Mouse (Mus musculus): ENCODE measurements at regions not wholly inside any gene's neighbourhood (a gene's known extent, or its start where the extent isn't known, plus 50 kb on each side); places are given as distances from the start of the nearest gene placed in this dataset.
A peak's percentile ranks its signal among the peaks of the same experiment; 100 is the strongest.
"Not testable (repeated sequence)": the region's sequence is repeated elsewhere in the genome, so short reads cannot be mapped to it uniquely, and the experiment has no call there.

GRCm38 (mm10) chrX:135085770-135086553 lies 77.0 kb upstream of the Zmat1 start:
- not testable (repeated sequence) for H3K4me3 ChIP-seq (ENCODE audit: control insufficient read depth in 1 of 2, insufficient read depth in 1 of 2, low read depth in 1 of 2, low read length in 2 of 2); H3K9me3 ChIP-seq (ENCODE audit: control insufficient read depth, low read length); H3K9ac ChIP-seq (ENCODE audit: low read length); H3K27me3 ChIP-seq (ENCODE audit: control insufficient read depth, insufficient read depth, low read length); H3K36me3 ChIP-seq (ENCODE audit: control insufficient read depth, insufficient read depth, low read length); H3K4me1 ChIP-seq (ENCODE audit: control insufficient read depth in 2 of 2, insufficient read depth in 2 of 2, low read length in 2 of 2)
- peak overlapping the region; percentile 18 for H3K4me2 ChIP-seq (ENCODE audit: low read length)
- ATAC-seq (ENCODE audit: insufficient number of reproducible peaks, insufficient read depth, low FRiP score, low read depth) = peak; percentile 59; the same call in 1 of the 2 replicates
- H3K27ac ChIP-seq (replicated peaks in 1 of 2; ENCODE audit: control insufficient read depth in 1 of 2, insufficient read depth in 1 of 2, low read depth in 2 of 2, low read length in 2 of 2) = peak overlapping the region; percentile 41 to 66; a peak in 3 of 4 replicates
- 48% methylated on average over 14 of the region's 14 CpGs for WGBS

- Histone ChIP-seq H3K27me3 (ENCODE audit: control insufficient read depth, insufficient read depth, low read length) (no peaks in the 10 kb centered on the region), H3K9ac (ENCODE audit: low read length) (no peak overlapping the region), H3K4me2 (ENCODE audit: low read length) (no peak overlapping the region), H3K4me1 (ENCODE audit: control insufficient read depth in 2 of 2, insufficient read depth in 2 of 2, low read length in 2 of 2) (peaks cover 2 to 8% of the 10 kb centered on the region in 2 experiments), H3K36me3 (ENCODE audit: control insufficient read depth, insufficient read depth, low read length) (no peaks in the 10 kb centered on the region), H3K27ac (replicated peaks in 1 of 2; ENCODE audit: control insufficient read depth in 1 of 2, insufficient read depth in 1 of 2, low read depth in 2 of 2, low read length in 2 of 2) (no peak overlapping the region), H3K9me3 (ENCODE audit: control insufficient read depth, low read length) (no peaks in the 10 kb centered on the region), H3K4me3 (ENCODE audit: control insufficient read depth in 1 of 2, insufficient read depth in 1 of 2, low read depth in 1 of 2, low read length in 2 of 2) (no peak overlapping the region)
- 75% methylated on average over 2 of the region's 2 CpGs for WGBS
- no peak for ATAC-seq (ENCODE audit: insufficient number of reproducible peaks, insufficient read depth, low FRiP score, low read depth)
Measured at GRCm38 (mm10) chrX:135080380-135081158, 71.6 kb upstream of the Zmat1 start.

GRCm38 (mm10) chrX:135079388-135079787 lies 70.4 kb upstream of the Zmat1 start:
- H3K4me2 ChIP-seq (ENCODE audit: low read length) = no peak overlapping the region
- H3K27me3 ChIP-seq (ENCODE audit: control insufficient read depth, insufficient read depth, low read length) = no peaks in the 10 kb centered on the region
- peaks cover 2 to 8% of the 10 kb centered on the region in 2 experiments for H3K4me1 ChIP-seq (ENCODE audit: control insufficient read depth in 2 of 2, insufficient read depth in 2 of 2, low read length in 2 of 2)
- H3K36me3 ChIP-seq (ENCODE audit: control insufficient read depth, insufficient read depth, low read length) = no peaks in the 10 kb centered on the region
- WGBS = 75% methylated on average over 2 of the region's 2 CpGs
- ATAC-seq (ENCODE audit: insufficient number of reproducible peaks, insufficient read depth, low FRiP score, low read depth) = no peak
- no peak overlapping the region for H3K27ac ChIP-seq (replicated peaks in 1 of 2; ENCODE audit: control insufficient read depth in 1 of 2, insufficient read depth in 1 of 2, low read depth in 2 of 2, low read length in 2 of 2)
- no peaks in the 10 kb centered on the region for H3K9me3 ChIP-seq (ENCODE audit: control insufficient read depth, low read length)
- no peak overlapping the region for H3K4me3 ChIP-seq (ENCODE audit: control insufficient read depth in 1 of 2, insufficient read depth in 1 of 2, low read depth in 1 of 2, low read length in 2 of 2)
- no peak overlapping the region for H3K9ac ChIP-seq (ENCODE audit: low read length)

- WGBS = 75% methylated on average over 2 of the region's 2 CpGs
- no peaks in the 10 kb centered on the region for H3K27me3 ChIP-seq (ENCODE audit: control insufficient read depth, insufficient read depth, low read length)
Measured at GRCm38 (mm10) chrX:135075903-135076302, 66.9 kb upstream of the Zmat1 start.

GRCm38 (mm10) chrX:135069448-135069847 lies 60.4 kb upstream of the Zmat1 start:
- no peak for ATAC-seq (ENCODE audit: insufficient number of reproducible peaks, insufficient read depth, low FRiP score, low read depth)
- no peak overlapping the region for H3K27ac ChIP-seq (replicated peaks in 1 of 2; ENCODE audit: control insufficient read depth in 1 of 2, insufficient read depth in 1 of 2, low read depth in 2 of 2, low read length in 2 of 2)
- no peak overlapping the region for H3K9ac ChIP-seq (ENCODE audit: low read length)
- no peaks in the 10 kb centered on the region for H3K9me3 ChIP-seq (ENCODE audit: control insufficient read depth, low read length)
- 43% methylated on average over 1 of the region's 1 CpGs for WGBS
- no peak overlapping the region for H3K4me3 ChIP-seq (ENCODE audit: control insufficient read depth in 1 of 2, insufficient read depth in 1 of 2, low read depth in 1 of 2, low read length in 2 of 2)
- no peaks in the 10 kb centered on the region for H3K36me3 ChIP-seq (ENCODE audit: control insufficient read depth, insufficient read depth, low read length)
- no peaks in the 10 kb centered on the region for H3K27me3 ChIP-seq (ENCODE audit: control insufficient read depth, insufficient read depth, low read length)
- H3K4me1 ChIP-seq (ENCODE audit: control insufficient read depth in 2 of 2, insufficient read depth in 2 of 2, low read length in 2 of 2) = peaks cover 0 to under 1% of the 10 kb centered on the region in 2 experiments; a peak in 2 of 4 replicates
- H3K4me2 ChIP-seq (ENCODE audit: low read length) = no peak overlapping the region

More at GRCm38 (mm10) chrX:135075903-135076302, 66.9 kb upstream of the Zmat1 start:
- peaks cover 2 to 8% of the 10 kb centered on the region in 2 experiments for H3K4me1 ChIP-seq (ENCODE audit: control insufficient read depth in 2 of 2, insufficient read depth in 2 of 2, low read length in 2 of 2)
- no peaks in the 10 kb centered on the region for H3K36me3 ChIP-seq (ENCODE audit: control insufficient read depth, insufficient read depth, low read length)
- no peaks in the 10 kb centered on the region for H3K9me3 ChIP-seq (ENCODE audit: control insufficient read depth, low read length)
- H3K27ac ChIP-seq (replicated peaks in 1 of 2; ENCODE audit: control insufficient read depth in 1 of 2, insufficient read depth in 1 of 2, low read depth in 2 of 2, low read length in 2 of 2) = no peak overlapping the region
- no peak overlapping the region for H3K4me2 ChIP-seq (ENCODE audit: low read length)
- no peak overlapping the region for H3K4me3 ChIP-seq (ENCODE audit: control insufficient read depth in 1 of 2, insufficient read depth in 1 of 2, low read depth in 1 of 2, low read length in 2 of 2)
- H3K9ac ChIP-seq (ENCODE audit: low read length) = no peak overlapping the region
- ATAC-seq (ENCODE audit: insufficient number of reproducible peaks, insufficient read depth, low FRiP score, low read depth) = no peak

GRCm38 (mm10) chrX:135060184-135060583 lies 51.2 kb upstream of the Zmat1 start:
- H3K4me1 ChIP-seq (ENCODE audit: control insufficient read depth in 2 of 2, insufficient read depth in 2 of 2, low read length in 2 of 2) = peaks cover 0 to 6% of the 10 kb centered on the region in 2 experiments; a peak in 2 of 4 replicates
- ATAC-seq (ENCODE audit: insufficient number of reproducible peaks, insufficient read depth, low FRiP score, low read depth) = no peak
- H3K9ac ChIP-seq (ENCODE audit: low read length) = no peak overlapping the region
- H3K27me3 ChIP-seq (ENCODE audit: control insufficient read depth, insufficient read depth, low read length) = no peaks in the 10 kb centered on the region
- 69% methylated on average over 3 of the region's 3 CpGs for WGBS
- H3K4me2 ChIP-seq (ENCODE audit: low read length) = no peak overlapping the region
- H3K36me3 ChIP-seq (ENCODE audit: control insufficient read depth, insufficient read depth, low read length) = no peaks in the 10 kb centered on the region
- H3K4me3 ChIP-seq (ENCODE audit: control insufficient read depth in 1 of 2, insufficient read depth in 1 of 2, low read depth in 1 of 2, low read length in 2 of 2) = no peak overlapping the region
- H3K27ac ChIP-seq (replicated peaks in 1 of 2; ENCODE audit: control insufficient read depth in 1 of 2, insufficient read depth in 1 of 2, low read depth in 2 of 2, low read length in 2 of 2) = no peak overlapping the region
- no peaks in the 10 kb centered on the region for H3K9me3 ChIP-seq (ENCODE audit: control insufficient read depth, low read length)

- no peak for ATAC-seq (ENCODE audit: insufficient number of reproducible peaks, insufficient read depth, low FRiP score, low read depth)
- Histone ChIP-seq H3K27ac (replicated peaks in 1 of 2; ENCODE audit: control insufficient read depth in 1 of 2, insufficient read depth in 1 of 2, low read depth in 2 of 2, low read length in 2 of 2) (no peak overlapping the region), H3K4me3 (ENCODE audit: control insufficient read depth in 1 of 2, insufficient read depth in 1 of 2, low read depth in 1 of 2, low read length in 2 of 2) (no peak overlapping the region), H3K9ac (ENCODE audit: low read length) (no peak overlapping the region), H3K4me1 (ENCODE audit: control insufficient read depth in 2 of 2, insufficient read depth in 2 of 2, low read length in 2 of 2) (peaks cover 0 to 2% of the 10 kb centered on the region in 2 experiments; a peak in 2 of 4 replicates), H3K4me2 (ENCODE audit: low read length) (no peak overlapping the region), H3K9me3 (ENCODE audit: control insufficient read depth, low read length) (no peaks in the 10 kb centered on the region), H3K27me3 (ENCODE audit: control insufficient read depth, insufficient read depth, low read length) (0 out of 2 replicates have a peak, but pooled peaks cover 5% of the 10 kb centered on the region), H3K36me3 (ENCODE audit: control insufficient read depth, insufficient read depth, low read length) (no peaks in the 10 kb centered on the region)
- WGBS = 41% methylated on average over 3 of the region's 3 CpGs
Measured at GRCm38 (mm10) chrX:135058949-135059348, 49.9 kb upstream of the Zmat1 start.
